Mouse (Mus musculus) liver, postnatal 0 days (tissue): Measurements from ENCODE around the gene Ruvbl2.

ENCODE experiments used
- CTCF ChIP-seq: sonication (generic); IDR thresholded peaks from 2 replicates; pipeline ENCODE4 v1.5.1; 2016; ENCODE audit warnings: antibody characterized with exemption, low read depth
- EP300 ChIP-seq: IDR thresholded peaks from 2 replicates; pipeline ENCODE4 v1.6.1; 2016; ENCODE audit warnings: antibody characterized with exemption, low read depth, mild to moderate bottlenecking

GRCm38 (mm10) chr7:45461781-45462180 lies 23.9 kb upstream of the Ruvbl2 start:
- no peak for TF ChIP-seq EP300
- TF ChIP-seq CTCF = no peak
